Mouse (Mus musculus) adrenal gland (tissue): ENCODE measurements around the gene Zfp804a.

Experiments
- intact Hi-C: fragments of 180-260 bp; cut with DNase I; formaldehyde crosslinking; loops from one replicate; pipeline ENCODE4 v1.15.1; 2025

Gene Zfp804a

GRCm38 (mm10) chr2:82246902-82247522, 194.0 kb downstream of the Zfp804a start:
- intact Hi-C loops: no loop called here

- intact Hi-C loops: no loop called here
These were observed 200.4 kb downstream of the Zfp804a start for GRCm38 (mm10) chr2:82253382-82253781.

GRCm38 (mm10) chr2:82282591-82283269, 229.7 kb downstream of the Zfp804a start:
- intact Hi-C loops: no loop called here

- intact Hi-C loops: no loop called here
These were observed 242.0 kb downstream of the Zfp804a start for GRCm38 (mm10) chr2:82294932-82295493.
